Mouse (Mus musculus) cerebellum, postnatal 4 days (tissue): ENCODE results near the gene Mmadhc.

ENCODE experiments used
- DNase-seq, 2 experiments: peaks; one replicate each; pipeline ENCODE4 v3.0.0; 2022; ENCODE audit warnings: low spot score in 2 of 2, mixed read lengths in 1 of 2

The Mmadhc gene

GRCm38 (mm10) chr2:50265215-50265785 lies 31.3 kb downstream of the Mmadhc start:
- no peak for DNase-seq

GRCm38 (mm10) chr2:50264059-50264458 lies 32.5 kb downstream of the Mmadhc start:
- DNase-seq = no peak

GRCm38 (mm10) chr2:50254955-50255354 lies 41.6 kb downstream of the Mmadhc start:
- no peak for DNase-seq

- no peak for DNase-seq
Observed at GRCm38 (mm10) chr2:50248551-50248950, 48.0 kb downstream of the Mmadhc start.

- DNase-seq = no peak
Observed at GRCm38 (mm10) chr2:50233491-50233890, 63.1 kb downstream of the Mmadhc start.
